Mouse (Mus musculus) CH12F3 (cell line): ENCODE results near the gene Grifin.

Source experiments
- in situ Hi-C: fragments of 300-500 bp; cut with MboI; formaldehyde crosslinking; loops from 2 replicates; pipeline ENCODE4 v1.14.3; 2020; ENCODE audit warnings: low sequenced_read_pairs

Grifin gene

DNA sequence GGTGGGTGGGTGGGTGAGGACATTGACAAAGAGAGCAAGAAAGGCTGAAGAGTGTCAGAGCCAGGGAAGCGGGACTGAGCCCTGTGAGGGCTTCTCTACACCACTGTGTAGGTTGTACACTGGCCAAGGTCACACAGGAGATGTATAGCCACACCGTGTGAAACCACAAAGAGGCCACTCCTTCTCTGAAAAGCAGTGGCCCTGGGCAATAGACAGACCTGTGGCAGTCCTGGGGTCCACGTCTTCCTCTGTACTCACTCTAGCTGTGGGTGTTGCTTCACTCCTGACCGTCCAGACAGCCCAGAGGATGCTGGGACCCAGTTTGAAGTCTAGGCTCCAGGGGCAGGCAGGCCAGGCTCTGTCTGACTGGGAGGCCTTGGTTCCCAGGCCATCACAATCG lies 30.0 kb upstream of the Grifin start:
- in situ Hi-C loops = no loop called here

DNA sequence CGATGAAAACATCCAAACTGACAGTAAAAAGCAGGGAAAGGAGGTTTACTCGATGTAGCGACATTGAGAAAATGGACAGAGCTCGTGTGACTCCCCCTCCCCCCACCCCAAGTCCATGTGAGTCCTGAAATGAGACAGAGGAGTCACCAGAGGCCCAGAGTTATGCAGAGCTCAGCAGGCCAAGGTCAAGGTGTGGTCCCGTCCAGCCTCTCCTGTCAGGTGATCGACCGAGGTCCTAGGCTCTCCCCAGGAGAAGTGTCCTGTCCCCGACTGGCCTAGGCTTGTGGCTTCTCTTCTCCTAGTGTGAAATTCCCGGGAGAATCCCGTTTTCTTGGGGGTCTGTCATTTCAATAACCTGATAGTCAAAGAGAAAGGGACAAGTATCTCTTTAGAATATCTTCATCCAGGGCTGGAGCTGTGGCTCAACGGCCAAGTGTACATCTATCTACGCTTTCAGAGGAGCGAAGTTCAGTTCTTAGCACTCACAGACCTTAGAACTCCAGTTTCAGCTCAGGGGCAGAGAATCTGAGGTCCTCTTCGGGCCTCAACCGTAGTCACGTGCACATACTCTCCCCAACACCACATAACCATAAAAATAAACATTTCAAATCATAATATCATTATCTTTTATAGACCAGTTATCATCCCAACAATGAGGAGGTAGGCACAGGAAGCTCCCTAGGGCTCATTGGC lies 24.4 kb upstream of the Grifin start:
- in situ Hi-C loops = no loop called here

DNA sequence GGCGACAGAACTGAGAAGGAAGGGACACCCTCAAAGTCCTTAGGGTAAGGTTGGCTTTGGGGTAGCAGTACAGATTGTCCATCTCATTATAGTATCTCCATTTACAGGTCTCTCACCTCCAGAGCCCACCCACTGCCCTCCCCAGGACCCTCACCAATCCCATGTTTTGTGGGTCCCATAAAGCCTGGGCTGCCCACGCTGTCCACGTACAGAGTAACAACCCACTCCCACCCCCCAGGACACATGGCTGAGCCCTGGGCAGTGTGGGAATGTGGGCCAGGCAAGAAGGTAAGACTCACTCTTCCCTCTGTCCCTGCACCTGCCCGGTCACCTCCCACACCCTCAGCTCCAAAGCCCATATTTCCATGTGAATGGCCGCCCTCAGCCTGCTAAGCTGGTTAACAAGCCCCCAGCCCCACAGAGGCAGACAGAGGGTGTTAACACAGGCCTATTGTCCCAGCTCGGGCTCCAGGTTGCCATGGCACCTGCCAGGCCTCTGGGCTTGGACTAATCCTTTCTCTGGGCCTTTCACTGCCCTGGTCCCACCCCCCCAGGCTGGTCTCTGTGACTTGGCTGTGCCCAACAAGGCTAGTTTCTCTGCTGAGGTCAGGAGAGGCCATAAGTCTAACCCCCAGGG lies 19.0 kb upstream of the Grifin start:
- in situ Hi-C loops = no loop called here

DNA sequence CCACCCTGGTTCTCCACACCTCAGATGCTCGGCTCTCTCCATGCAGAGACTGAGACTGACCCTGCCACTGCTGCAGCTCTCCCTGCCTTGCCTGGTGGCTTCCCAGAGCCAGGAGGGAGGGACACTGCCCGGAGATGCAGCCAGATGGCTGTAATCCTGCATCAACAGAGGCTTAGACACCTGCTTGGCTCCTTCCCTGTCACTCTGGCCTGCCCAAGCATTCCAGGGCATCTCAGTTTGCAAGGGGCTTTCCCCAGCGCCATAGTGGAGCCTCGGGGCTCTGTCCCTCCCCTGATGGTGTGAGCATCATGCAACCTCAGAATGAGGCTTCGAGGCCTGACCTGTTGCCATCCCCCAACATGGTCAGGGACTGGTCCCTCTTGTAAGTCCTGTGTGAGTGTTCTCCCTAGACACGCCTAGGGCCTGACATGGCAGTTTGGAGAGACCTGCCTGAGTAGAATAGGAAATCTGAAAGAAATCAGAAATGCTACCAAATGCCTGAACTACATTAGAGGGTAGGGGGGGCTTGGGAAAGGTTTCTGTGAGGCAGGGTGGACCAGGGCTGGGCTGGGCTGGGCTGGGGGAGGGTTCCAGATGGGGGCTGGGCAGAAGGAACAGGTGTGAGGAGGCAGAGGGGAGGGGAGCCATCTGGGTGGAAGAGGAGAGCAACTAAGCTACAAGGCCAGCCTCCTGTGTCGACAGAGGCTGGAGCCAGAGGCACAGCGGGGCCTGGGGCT lies 18.3 kb upstream of the Grifin start:
- in situ Hi-C loops = no loop called here

DNA sequence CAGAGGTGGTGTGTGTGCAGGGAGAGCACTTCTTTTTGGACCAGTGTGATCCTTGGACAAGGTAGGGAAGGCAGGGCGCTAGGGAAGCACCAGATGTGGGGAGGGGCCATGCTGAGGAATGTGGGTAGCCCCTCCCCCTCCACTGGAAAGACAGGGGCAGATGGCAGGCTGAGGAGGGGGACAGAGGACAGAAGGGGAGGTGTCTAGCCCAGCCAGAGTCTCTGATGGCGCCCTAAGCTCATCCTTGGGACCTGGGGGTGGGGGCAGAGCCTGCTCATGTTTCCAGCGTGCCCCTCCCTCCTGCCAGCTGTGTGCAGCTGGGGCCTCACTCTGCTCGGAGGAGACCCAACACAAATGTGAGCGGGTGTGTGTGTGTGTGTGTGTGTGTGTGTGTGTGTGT lies 16.7 kb upstream of the Grifin start:
- in situ Hi-C loops = no loop called here

DNA sequence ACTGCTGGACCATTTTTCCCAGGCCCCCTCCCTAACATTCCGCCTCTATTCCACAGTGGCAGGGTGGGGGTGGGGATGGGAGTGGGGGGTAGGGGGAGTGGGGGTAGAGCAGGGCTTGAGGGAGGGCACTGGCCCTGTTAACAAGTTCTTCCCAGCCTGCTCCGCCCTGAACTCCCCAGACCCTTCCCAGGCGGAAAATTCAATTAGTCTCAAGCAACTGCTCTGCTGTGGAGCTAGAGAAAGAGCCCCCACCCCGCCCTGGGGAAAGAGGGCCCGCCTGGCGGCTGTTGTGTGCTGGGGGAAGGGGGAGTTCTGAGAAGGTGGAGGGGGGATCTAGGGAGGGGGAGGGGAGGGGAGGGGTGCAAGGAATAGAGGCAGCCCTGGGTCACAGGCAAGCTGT lies 14.9 kb upstream of the Grifin start:
- in situ Hi-C loops = no loop called here

DNA sequence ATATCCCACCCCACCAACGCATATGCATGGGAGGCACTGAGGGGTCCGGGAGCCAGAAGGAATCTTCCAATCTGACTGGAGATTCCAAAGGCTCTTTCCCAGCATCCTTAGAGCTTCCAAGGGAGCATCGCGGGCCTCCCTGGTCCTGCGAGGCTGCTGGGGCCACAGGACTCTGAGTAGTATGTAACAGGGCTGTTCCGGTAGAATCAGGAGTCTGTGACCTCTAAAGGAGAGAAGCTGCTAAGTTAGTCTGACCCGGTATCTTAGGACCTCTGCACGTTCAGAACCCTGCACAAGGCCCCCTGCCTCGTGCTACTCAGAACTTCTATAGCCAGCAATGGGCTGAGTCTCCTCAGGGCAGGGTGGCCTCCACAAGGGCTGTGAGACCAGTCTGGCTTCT lies 14.3 kb upstream of the Grifin start:
- in situ Hi-C loops = no loop called here

DNA sequence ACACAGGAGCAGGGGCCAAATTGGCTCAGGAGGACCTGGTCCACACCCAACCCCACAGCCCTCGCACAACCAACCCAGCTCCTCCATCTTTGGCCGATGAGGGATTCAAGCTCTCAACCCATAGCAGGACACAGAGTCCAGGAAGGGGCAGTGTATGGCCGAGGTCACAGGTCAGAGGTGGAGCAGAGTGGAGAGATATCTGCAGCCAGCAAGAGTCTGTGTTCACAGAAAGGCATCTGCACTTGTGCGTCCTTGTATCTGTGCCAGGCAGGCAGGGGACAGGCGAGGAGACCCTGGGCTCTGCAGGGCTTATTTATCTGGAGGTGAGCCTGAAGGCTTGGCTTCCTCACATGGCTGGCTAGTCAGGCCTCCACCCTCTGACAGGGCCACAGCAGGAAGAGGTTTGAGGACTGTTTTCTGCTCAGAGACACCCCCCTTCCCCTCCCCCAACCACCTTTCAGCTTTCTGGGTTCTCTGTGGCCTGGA lies 10.6 kb upstream of the Grifin start:
- in situ Hi-C loops = no loop called here

DNA sequence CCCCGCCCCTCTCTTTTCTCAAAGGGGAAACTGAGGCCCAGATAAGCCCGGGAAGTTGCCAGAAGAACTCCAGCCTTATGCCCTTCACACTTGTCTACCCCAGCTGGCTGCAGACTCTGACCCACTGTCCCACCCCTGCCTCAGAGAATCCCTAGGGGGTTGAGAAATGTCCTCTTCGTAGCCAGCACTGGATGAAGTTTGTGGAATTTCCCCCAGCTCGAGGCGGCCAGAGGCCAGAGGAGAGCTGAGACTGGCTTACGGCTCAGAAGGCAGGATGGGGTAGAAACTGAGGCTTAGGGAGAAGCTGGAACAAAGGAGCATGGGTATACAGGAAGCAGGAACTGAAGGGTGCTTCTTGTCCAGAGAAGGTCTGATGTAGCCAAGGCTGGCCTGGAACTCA lies 7.7 kb upstream of the Grifin start:
- in situ Hi-C loops = no loop called here

DNA sequence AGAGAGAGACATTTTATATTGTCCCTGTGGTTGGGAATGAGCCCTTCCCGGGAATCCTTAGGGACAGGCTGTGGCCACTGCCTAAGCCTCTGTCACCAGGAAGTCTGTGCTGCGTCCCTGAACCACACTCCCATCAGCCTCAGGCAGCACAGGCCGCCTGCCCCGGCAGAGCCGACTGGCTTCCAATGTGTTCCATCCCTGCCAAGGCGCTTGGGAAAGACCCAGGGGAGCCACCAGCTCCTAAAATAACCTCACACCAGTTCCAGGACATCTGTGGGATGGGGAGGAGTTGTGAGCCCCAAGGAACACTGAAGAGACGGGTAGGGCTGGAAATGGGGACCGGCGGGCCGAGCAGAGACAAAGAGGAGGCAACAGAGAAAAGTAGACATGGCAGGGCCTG lies 6.8 kb upstream of the Grifin start:
- in situ Hi-C loops = no loop called here

DNA sequence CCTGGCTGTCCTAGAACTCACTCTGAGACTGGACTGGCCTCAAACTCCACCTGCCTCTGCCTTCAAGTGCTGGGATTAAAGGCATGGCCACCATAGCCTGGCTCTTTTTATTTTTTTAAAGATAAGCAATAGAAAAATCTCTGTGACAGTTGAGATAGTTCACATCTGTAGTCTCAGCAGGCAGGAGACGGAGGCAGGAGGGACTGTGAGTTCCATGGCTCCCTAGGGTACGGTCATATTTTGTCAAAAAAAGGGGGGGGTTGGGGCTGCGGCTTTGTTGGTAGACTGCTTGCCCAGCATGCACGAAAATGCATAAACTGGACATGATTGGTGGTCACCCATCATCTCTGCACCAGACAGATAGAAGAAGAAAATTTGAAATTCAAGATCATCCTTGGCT lies 6.3 kb upstream of the Grifin start:
- in situ Hi-C loops = no loop called here

DNA sequence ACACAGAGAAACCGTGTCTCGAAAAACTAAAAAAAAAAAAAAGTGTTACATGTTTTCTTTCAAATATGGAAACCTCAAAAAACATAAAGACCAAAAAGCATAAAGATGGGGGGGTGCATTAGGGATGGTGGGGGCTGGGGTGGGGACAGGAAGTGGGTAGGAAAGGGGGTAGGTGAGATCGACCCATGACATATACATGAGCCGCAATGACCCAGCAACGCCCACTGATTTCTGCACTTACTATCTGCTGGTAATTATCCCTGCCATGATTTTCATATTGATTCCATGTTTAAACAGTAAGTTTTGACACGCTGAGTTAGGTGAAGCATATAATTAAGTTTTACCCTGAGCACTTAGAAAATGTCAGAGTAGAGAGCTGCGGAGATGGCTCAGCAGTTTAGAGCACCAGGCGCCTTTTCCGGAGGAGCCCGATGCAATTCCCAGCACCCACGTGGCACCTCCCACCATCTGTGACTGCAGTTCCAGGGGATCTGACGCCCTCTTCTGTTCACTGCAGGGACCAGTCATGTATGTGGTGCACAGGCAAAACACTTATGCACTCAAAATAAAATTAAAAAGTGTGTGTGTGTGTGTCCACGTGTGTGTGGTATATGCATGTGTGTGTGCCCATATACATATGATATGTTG lies 5.5 kb upstream of the Grifin start:
- in situ Hi-C loops = no loop called here

DNA sequence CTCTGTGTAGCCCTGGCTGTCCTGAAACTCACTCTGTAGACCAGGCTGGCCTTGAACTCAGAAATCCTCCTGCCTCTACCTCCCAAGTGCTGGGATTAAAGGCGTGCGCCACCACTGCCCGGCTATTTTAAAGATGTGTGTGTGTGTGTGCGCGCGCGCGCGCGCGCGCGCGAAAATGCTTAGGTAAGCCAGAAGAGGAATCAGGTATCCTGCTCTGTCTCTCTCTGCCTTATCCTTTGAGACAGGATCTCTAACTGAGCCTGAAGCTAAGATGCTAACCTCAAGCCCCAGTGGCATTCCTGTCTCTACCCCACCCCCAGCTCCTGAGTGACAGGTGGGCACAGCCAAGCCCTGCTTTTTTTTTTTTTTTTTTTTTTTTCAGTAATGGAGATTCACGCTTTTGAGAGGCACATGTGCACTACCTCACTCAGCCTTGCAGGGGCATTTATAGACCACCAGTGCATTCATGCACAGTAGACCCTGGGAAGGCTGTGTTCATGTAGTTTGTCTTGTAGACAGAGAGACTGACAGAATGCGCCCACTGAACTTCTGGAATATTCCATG lies 4.2 kb upstream of the Grifin start:
- in situ Hi-C loops = no loop called here

DNA sequence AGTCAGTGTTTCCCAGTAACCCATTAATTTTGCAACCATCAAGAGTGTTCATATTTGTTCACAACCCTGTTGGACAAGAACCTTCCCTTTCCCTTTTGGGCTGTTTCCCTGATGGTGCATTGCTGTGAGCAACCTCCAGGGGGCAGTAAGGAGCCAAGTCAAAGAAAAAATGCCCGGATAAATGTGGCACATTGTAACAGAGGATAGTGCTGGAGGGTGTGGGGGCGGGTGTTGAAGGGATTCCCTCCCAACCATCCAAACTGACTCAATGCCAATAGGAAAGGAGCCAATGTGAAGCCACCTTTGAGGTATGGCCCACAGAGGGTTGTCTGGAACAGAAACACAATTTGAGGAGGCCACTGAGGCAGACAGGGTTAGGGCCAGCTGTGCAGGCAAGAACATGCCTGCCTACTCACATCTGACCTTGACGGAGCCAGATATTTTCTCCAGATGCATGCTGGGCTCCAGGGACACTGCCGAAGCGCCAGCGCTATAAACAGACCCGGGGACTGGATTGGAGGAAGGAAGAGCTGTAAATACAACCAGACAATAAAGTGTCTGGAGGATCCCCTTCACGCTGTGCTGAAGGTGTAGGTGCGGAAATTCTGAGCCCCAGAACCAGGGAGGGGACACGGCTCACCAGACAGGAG lies 3.6 kb upstream of the Grifin start:
- in situ Hi-C loops = no loop called here

DNA sequence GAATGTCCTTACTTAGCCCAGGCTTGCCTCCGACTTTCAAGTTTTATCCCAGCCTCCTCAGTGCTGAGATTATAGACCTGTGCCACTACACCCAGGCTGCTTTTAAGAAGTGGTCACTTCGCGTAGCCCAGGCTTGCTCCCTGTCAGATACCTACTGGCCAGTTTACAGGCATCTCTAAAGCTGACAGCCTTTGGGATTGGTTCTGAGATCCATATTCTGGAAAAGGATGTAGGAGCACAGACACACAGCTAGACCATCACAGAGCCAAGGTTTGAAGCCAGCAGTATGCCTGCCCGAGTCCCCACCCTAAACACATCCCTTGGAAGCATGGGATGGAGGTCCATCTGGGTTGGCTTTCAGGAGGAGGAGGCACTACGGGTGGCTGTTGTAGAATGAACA lies 2.9 kb upstream of the Grifin start:
- in situ Hi-C loops = no loop called here

DNA sequence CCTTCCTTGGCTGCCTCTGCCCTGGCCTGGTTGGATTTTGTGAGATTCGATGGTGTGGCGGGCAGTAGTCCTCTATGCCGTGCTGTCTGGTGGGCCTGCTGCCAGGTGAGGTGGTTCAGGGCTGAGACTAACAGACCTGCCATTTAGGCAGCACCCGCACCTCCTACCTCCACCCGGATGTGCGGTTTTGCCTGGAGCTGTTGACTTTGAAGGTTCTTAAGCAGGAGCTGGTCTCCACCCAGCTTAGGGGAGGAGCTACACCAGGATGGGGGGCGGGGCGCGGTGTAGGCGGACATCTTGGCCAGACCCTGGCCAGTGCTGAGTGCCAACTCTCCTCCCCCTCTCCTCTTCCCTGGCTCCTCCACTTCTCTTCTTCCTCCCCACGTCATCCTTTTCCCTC lies 2.5 kb upstream of the Grifin start:
- in situ Hi-C loops = no loop called here

DNA sequence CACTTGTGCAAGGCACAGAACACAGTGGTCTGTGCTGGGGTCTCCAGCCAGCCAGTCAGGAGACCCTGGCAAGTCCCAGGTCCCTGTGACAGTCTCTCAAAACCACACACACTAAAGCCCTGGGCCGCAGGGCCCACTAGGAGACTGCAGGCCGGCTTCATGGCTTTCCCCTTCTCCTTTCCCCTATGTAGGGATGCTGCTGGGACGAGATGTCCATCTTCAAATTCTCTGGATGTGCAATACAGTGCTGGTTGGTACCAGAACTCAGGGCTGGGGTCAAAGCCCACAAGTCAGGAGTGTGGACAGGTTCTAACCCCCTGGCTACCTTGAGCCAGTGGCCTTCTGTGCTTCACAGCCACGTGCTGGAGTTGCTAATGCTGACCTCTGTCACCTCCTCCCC lies 1.4 kb upstream of the Grifin start:
- in situ Hi-C loops = no loop called here

DNA sequence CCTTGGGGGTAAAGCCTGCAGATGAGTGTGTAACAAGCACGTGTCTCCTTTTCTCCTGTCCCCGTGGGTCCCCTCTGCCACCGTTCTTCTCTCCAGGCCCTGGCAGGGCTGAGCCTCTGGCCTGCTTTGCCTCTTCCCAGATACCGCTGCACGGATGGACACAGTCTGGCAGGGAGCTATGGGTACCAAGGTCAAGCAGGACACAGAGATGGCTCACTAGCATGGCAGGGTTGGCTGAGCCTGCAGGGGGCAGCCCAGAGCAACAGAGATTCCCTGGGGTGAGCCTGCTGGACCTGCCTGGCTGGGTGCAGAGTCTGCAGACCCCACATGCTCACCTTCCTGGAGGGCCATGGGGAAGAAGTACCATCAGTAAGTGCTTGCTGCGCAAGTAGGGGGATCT lies 985 bp upstream of the Grifin start:
- in situ Hi-C loops = no loop called here

DNA sequence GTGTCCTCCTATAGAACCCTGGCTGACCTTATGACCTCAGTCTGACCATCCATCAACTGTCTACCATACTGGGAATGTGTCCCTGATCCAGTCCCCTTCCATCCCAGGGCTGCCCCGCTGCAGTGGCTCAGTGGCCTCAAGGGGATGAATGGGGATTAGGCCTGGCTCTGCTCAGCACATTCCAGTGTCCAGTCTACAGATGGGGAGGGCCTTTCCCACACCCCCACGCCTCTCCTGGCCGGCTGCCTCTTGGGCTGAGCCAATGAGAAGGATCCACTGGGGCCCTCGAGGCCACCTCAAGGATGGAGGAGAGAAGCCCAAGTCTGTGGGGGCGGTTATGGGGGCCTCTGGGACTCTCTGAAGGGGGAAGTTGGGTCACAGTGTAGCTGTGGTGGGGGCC lies 580 bp upstream of the Grifin start:
- in situ Hi-C loops = no loop called here

DNA sequence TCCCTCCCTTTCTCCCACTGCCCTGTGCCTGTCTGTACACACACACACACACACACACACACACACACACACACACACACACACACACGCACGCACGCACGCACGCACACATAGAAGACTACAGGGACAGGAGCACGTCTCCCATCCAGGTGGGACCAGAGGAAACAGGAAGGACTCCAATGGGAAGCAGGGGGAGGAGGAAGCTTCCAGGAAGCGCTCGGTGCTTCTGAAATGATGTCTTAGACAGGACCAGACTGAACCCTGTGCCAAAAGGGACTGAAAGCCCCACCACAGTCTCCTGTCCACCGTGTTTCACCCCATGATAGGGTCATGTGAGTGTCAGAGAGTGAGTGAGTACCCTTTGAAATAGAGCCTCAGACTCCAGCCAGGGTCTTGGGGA lies 2.3 kb downstream of the Grifin start:
- in situ Hi-C loops = no loop called here

DNA sequence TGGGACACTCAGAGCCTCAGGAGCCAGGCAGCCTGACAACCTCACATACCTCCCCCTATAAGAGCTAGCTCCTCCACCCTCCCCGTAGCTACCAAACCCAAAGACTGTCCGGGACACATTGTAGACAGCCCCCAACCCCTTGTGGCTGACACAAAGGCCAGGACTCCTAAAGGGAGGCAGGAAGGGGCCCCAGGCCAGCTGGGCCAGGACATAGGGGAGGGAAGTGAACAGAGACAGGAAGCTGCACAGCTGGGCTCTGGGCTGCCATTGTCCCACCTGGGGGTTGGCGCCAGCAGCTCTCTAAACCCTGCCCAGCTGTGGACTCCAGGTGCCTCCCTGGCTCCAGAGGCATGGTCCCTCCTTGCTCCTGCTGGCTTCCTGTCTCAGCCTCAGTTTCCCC lies 8.0 kb downstream of the Grifin start:
- in situ Hi-C loops = no loop called here
